Mouse (Mus musculus): ENCODE results near the gene 2700097O09Rik. TPM values are rescaled to one million over a fixed set of nuclear protein-coding genes. Genes with fewer than 3 reads are reported as not detected.

The 2700097O09Rik gene
- polyA plus RNA-seq, 1 experiment from 2014 or later = 25.4 TPM

DNA sequence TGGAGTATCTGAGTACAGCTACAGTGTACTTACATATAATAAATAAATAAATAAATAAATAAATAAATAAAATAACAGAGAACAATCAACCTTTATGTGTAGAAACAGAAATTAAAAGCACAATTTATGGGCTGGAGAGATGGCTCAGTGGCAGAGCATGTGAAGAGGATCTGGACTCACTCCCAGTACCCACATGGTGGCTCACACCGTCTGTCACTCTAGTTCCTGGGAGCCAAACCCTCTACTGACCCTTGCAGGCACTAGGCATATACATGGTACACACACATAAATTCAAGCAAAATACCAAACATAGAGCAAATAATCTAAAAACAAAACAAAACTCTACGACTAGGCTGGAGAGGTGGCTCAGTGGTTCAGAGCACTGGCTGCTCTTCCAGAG lies 4.6 kb downstream of the 2700097O09Rik start:
- Histone ChIP-seq H3K4me1 (ENCODE audit: control insufficient read depth in 2 of 2, insufficient read depth in 2 of 2, low read length in 2 of 2) (0 out of 4 replicates have a peak, but pooled peaks cover 0 to 3% of the 10 kb centered on the region in 2 experiments), H3K27ac (replicated peaks in 1 of 2; ENCODE audit: control insufficient read depth in 1 of 2, insufficient read depth in 1 of 2, low read depth in 2 of 2, low read length in 2 of 2) (no peak overlapping the region), H3K27me3 (ENCODE audit: control insufficient read depth, insufficient read depth, low read length) (no peaks in the 10 kb centered on the region), H3K4me2 (ENCODE audit: low read length) (no peak overlapping the region), H3K4me3 (ENCODE audit: control insufficient read depth in 1 of 2, insufficient read depth in 1 of 2, low read depth in 1 of 2, low read length in 2 of 2) (no peak overlapping the region), H3K36me3 (ENCODE audit: control insufficient read depth, insufficient read depth, low read length) (no peaks in the 10 kb centered on the region), H3K9me3 (ENCODE audit: control insufficient read depth, low read length) (no peaks in the 10 kb centered on the region), H3K9ac (ENCODE audit: low read length) (no peak overlapping the region)
- no peak for ATAC-seq (ENCODE audit: insufficient number of reproducible peaks, insufficient read depth, low FRiP score, low read depth)
- WGBS = 100% methylated on average over 2 of the region's 2 CpGs

DNA sequence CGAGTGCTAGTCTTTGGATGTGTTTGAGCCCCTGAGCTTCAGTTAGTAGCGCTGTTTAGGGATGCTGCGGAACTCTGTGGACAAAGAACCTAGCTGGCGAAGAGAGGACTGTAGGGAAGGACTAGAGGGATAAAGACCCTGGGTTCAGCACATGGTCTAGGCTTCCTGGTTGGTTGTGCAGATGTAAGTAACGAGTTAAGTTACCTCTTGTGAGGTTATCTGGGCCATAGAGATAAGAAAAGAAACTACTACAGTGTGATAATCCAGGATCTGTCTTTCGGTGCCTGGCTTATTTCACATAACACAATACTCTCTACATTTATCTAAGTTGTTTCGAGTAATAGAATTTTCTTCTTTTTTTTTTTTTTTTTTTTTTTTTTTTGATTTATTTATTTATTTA lies 6.2 kb downstream of the 2700097O09Rik start:
- no peaks in the 10 kb centered on the region for H3K9me3 ChIP-seq (ENCODE audit: control insufficient read depth, low read length)
- no peak overlapping the region for H3K9ac ChIP-seq (ENCODE audit: low read length)
- no peaks in the 10 kb centered on the region for H3K27me3 ChIP-seq (ENCODE audit: control insufficient read depth, insufficient read depth, low read length)
- 0 out of 4 replicates have a peak, but pooled peaks cover 0 to 3% of the 10 kb centered on the region in 2 experiments for H3K4me1 ChIP-seq (ENCODE audit: control insufficient read depth in 2 of 2, insufficient read depth in 2 of 2, low read length in 2 of 2)
- no peak overlapping the region for H3K4me3 ChIP-seq (ENCODE audit: control insufficient read depth in 1 of 2, insufficient read depth in 1 of 2, low read depth in 1 of 2, low read length in 2 of 2)
- ATAC-seq (ENCODE audit: insufficient number of reproducible peaks, insufficient read depth, low FRiP score, low read depth) = no peak
- WGBS = 47% methylated on average over 7 of the region's 7 CpGs
- no peak overlapping the region for H3K4me2 ChIP-seq (ENCODE audit: low read length)
- H3K36me3 ChIP-seq (ENCODE audit: control insufficient read depth, insufficient read depth, low read length) = no peaks in the 10 kb centered on the region
- H3K27ac ChIP-seq (replicated peaks in 1 of 2; ENCODE audit: control insufficient read depth in 1 of 2, insufficient read depth in 1 of 2, low read depth in 2 of 2, low read length in 2 of 2) = no peak overlapping the region

DNA sequence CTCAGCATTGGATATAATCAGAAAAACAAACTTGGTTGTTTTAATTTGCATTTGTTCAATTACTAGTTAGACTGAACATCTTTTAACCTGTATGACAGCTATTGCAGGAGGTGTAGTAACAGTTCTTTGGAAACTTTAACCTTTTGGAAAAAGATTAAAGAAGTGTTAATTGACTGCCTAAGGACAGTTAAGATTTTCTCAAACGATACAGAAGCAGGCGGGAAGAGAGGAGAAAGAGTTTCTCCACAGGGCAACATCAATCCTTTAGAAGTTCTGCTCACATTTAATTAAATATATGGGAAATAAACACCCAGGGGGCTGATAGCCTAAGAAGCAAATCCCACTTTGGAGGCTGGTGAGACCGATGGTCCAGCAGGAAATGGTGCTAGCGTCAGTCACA lies 7.4 kb downstream of the 2700097O09Rik start:
- no peak overlapping the region for H3K9ac ChIP-seq (ENCODE audit: low read length)
- H3K27me3 ChIP-seq (ENCODE audit: control insufficient read depth, insufficient read depth, low read length) = no peaks in the 10 kb centered on the region
- no peak overlapping the region for H3K4me2 ChIP-seq (ENCODE audit: low read length)
- no peaks in the 10 kb centered on the region for H3K36me3 ChIP-seq (ENCODE audit: control insufficient read depth, insufficient read depth, low read length)
- 60% methylated on average over 4 of the region's 4 CpGs for WGBS
- no peaks in the 10 kb centered on the region for H3K9me3 ChIP-seq (ENCODE audit: control insufficient read depth, low read length)
- no peak overlapping the region for H3K4me3 ChIP-seq (ENCODE audit: control insufficient read depth in 1 of 2, insufficient read depth in 1 of 2, low read depth in 1 of 2, low read length in 2 of 2)
- H3K27ac ChIP-seq (replicated peaks in 1 of 2; ENCODE audit: control insufficient read depth in 1 of 2, insufficient read depth in 1 of 2, low read depth in 2 of 2, low read length in 2 of 2) = no peak overlapping the region
- 0 out of 4 replicates have a peak, but pooled peaks cover 0 to 3% of the 10 kb centered on the region in 2 experiments for H3K4me1 ChIP-seq (ENCODE audit: control insufficient read depth in 2 of 2, insufficient read depth in 2 of 2, low read length in 2 of 2)
- ATAC-seq (ENCODE audit: insufficient number of reproducible peaks, insufficient read depth, low FRiP score, low read depth) = no peak

DNA sequence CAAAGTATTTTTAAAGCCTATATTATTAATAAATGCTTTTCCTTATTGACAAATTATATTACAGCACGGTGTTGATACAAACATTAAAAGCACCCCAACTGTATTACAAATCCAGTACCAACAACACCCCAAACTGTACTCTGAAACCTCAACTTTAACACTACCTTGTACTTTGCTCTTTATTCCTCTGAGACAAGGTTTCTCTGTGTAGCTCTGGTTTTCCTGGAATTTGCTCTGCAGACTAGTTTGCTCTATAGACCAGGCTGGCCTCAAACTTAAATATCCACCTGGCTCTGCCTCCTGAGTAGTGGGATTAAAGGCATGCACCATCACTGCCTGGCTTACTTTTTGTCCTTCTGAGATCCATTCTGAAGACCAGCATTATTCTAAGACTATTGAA lies 17.8 kb downstream of the 2700097O09Rik start:
- no peaks in the 10 kb centered on the region for H3K9me3 ChIP-seq (ENCODE audit: control insufficient read depth, low read length)
- H3K4me3 ChIP-seq (ENCODE audit: control insufficient read depth in 1 of 2, insufficient read depth in 1 of 2, low read depth in 1 of 2, low read length in 2 of 2) = no peak overlapping the region
- ATAC-seq (ENCODE audit: insufficient number of reproducible peaks, insufficient read depth, low FRiP score, low read depth) = no peak
- WGBS = 96% methylated on average over 1 of the region's 1 CpGs
- H3K36me3 ChIP-seq (ENCODE audit: control insufficient read depth, insufficient read depth, low read length) = peaks cover 24% of the 10 kb centered on the region
- no peak overlapping the region for H3K4me2 ChIP-seq (ENCODE audit: low read length)
- H3K27me3 ChIP-seq (ENCODE audit: control insufficient read depth, insufficient read depth, low read length) = no peaks in the 10 kb centered on the region
- H3K27ac ChIP-seq (replicated peaks in 1 of 2; ENCODE audit: control insufficient read depth in 1 of 2, insufficient read depth in 1 of 2, low read depth in 2 of 2, low read length in 2 of 2) = no peak overlapping the region
- H3K4me1 ChIP-seq (ENCODE audit: control insufficient read depth in 2 of 2, insufficient read depth in 2 of 2, low read length in 2 of 2) = peaks cover 0 to 8% of the 10 kb centered on the region in 2 experiments; a peak in 1 of 4 replicates
- no peak overlapping the region for H3K9ac ChIP-seq (ENCODE audit: low read length)

DNA sequence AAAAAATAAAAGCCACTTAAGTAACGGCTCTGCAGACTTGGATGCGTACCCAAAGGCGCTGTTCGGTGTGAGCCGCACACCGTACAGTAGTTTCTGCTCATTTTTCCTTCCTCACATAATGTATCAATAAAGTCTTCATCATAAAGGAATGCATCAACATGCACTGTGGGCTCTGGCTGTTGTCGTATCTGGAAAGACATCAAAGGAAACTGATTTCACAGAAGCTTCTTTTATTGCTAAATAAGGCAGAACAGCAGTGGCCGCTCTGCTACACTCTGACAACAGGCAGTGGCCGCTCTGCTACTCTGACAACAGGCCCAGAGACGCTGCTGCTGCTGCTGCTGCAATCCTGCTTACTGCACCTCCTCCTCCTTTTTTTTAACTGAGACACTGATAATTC lies 18.9 kb downstream of the 2700097O09Rik start:
- no peak overlapping the region for H3K4me3 ChIP-seq (ENCODE audit: control insufficient read depth in 1 of 2, insufficient read depth in 1 of 2, low read depth in 1 of 2, low read length in 2 of 2)
- no peak for ATAC-seq (ENCODE audit: insufficient number of reproducible peaks, insufficient read depth, low FRiP score, low read depth)
- no peak overlapping the region for H3K27ac ChIP-seq (replicated peaks in 1 of 2; ENCODE audit: control insufficient read depth in 1 of 2, insufficient read depth in 1 of 2, low read depth in 2 of 2, low read length in 2 of 2)
- peaks cover 31% of the 10 kb centered on the region for H3K36me3 ChIP-seq (ENCODE audit: control insufficient read depth, insufficient read depth, low read length)
- 78% methylated on average over 10 of the region's 10 CpGs for WGBS
- no peaks in the 10 kb centered on the region for H3K9me3 ChIP-seq (ENCODE audit: control insufficient read depth, low read length)
- H3K9ac ChIP-seq (ENCODE audit: low read length) = no peak overlapping the region
- no peaks in the 10 kb centered on the region for H3K27me3 ChIP-seq (ENCODE audit: control insufficient read depth, insufficient read depth, low read length)
- no peak overlapping the region for H3K4me2 ChIP-seq (ENCODE audit: low read length)
- H3K4me1 ChIP-seq (ENCODE audit: control insufficient read depth in 2 of 2, insufficient read depth in 2 of 2, low read length in 2 of 2) = peaks cover 0 to 8% of the 10 kb centered on the region in 2 experiments; a peak in 1 of 4 replicates

DNA sequence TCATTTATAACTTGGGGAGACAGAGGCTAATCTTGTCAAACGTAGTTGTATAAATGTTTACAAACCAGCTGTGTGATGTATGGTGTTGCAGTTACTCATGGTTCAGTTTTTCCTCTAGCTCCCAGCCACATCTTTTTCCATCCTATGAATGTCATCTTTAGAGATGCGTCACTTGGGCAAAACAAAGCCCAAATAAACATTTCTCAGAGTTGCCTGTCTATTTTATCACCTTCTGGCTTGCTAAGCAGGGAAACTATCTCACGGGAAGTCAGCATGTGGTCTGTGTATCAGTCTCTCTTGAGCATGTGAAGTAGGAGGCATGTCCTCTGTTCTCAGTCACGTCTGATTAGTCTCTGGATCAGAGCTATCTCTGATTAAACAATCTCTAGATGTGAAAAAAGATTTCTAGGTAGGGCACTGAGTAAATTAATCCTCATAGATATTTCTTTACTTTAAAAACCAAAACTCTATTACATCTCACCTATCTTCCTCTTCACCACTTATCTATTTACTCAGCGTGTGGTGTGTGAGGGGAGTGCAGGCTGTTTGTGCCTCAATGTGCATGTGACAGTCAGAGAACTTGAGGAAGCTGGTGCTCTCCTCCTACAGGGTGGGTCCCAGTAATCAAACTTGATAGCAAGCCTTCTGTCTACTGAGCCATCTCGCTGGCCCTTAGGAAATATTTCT lies 19.6 kb downstream of the 2700097O09Rik start:
- Histone ChIP-seq H3K27me3 (ENCODE audit: control insufficient read depth, insufficient read depth, low read length) (no peaks in the 10 kb centered on the region), H3K9ac (ENCODE audit: low read length) (no peak overlapping the region), H3K4me1 (ENCODE audit: control insufficient read depth in 2 of 2, insufficient read depth in 2 of 2, low read length in 2 of 2) (peaks cover 0 to 8% of the 10 kb centered on the region in 2 experiments; a peak in 1 of 4 replicates), H3K4me3 (ENCODE audit: control insufficient read depth in 1 of 2, insufficient read depth in 1 of 2, low read depth in 1 of 2, low read length in 2 of 2) (no peak overlapping the region), H3K27ac (replicated peaks in 1 of 2; ENCODE audit: control insufficient read depth in 1 of 2, insufficient read depth in 1 of 2, low read depth in 2 of 2, low read length in 2 of 2) (no peak overlapping the region), H3K4me2 (ENCODE audit: low read length) (no peak overlapping the region), H3K9me3 (ENCODE audit: control insufficient read depth, low read length) (no peaks in the 10 kb centered on the region), H3K36me3 (ENCODE audit: control insufficient read depth, insufficient read depth, low read length) (peaks cover 31% of the 10 kb centered on the region)
- ATAC-seq (ENCODE audit: insufficient number of reproducible peaks, insufficient read depth, low FRiP score, low read depth) = no peak
- 50% methylated on average over 6 of the region's 6 CpGs for WGBS

DNA sequence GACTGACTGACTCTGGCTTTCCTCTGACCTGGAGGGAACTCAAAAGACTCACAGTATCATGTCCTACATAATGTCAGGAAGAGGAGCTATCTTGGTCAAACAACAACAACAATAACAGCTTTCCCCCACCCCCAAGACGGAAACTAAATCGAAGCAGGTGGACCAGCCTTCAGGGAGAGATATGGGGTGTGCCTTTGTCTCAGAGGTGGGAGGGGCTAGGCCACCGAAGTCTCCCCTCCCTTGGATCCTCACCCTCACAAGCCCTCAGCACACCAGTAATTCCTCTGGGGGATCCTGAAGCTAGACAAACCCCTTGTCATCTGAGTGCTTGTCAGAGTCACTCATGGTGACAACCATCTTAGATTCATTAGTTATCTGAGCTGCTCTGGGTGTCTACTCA lies 20.1 kb downstream of the 2700097O09Rik start:
- Histone ChIP-seq H3K9ac (ENCODE audit: low read length) (no peak overlapping the region), H3K36me3 (ENCODE audit: control insufficient read depth, insufficient read depth, low read length) (peaks cover 31% of the 10 kb centered on the region), H3K4me3 (ENCODE audit: control insufficient read depth in 1 of 2, insufficient read depth in 1 of 2, low read depth in 1 of 2, low read length in 2 of 2) (no peak overlapping the region), H3K9me3 (ENCODE audit: control insufficient read depth, low read length) (no peaks in the 10 kb centered on the region), H3K4me1 (ENCODE audit: control insufficient read depth in 2 of 2, insufficient read depth in 2 of 2, low read length in 2 of 2) (peaks cover 0 to 8% of the 10 kb centered on the region in 2 experiments; a peak in 1 of 4 replicates), H3K27ac (replicated peaks in 1 of 2; ENCODE audit: control insufficient read depth in 1 of 2, insufficient read depth in 1 of 2, low read depth in 2 of 2, low read length in 2 of 2) (no peak overlapping the region), H3K27me3 (ENCODE audit: control insufficient read depth, insufficient read depth, low read length) (no peaks in the 10 kb centered on the region), H3K4me2 (ENCODE audit: low read length) (no peak overlapping the region)
- 33% methylated on average over 3 of the region's 3 CpGs for WGBS
- ATAC-seq (ENCODE audit: insufficient number of reproducible peaks, insufficient read depth, low FRiP score, low read depth) = no peak

Measured in heart, embryonic 14.5 days (tissue).